Mouse (Mus musculus) kidney, postnatal 36 days (tissue): ENCODE measurements at regions not wholly inside any gene's neighbourhood (a gene's known extent, or its start where the extent isn't known, plus 50 kb on each side); places are given as distances from the start of the nearest gene placed in this dataset.
A peak's percentile ranks its signal among the peaks of the same experiment; 100 is the strongest.
"Not testable (repeated sequence)": the region's sequence is repeated elsewhere in the genome, so short reads cannot be mapped to it uniquely, and the experiment has no call there.

Experiments
- DNase-seq, 2 experiments: peaks; one replicate each; pipeline ENCODE4 v3.0.0; 2021 to 2022; ENCODE audit warnings: mixed read lengths in 2 of 2

DNA sequence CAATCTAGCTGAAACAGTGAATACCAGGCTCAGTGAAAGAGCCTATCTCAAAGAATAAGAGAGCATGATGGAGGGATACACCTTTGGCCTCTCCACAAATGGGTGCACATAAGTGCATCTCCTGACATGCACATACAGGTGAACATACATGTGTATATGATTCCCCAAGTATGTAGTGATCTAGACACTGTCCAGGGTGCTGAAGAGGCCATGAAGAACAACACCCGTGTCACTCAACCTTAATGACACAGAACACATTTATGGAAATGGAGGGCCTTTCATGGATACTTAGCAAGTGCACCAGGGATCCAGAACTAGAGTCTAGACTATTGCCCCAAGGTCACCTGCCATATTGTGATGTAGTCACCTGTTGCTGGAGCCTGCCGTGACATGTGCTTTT lies 56.9 kb downstream of the Spata19 start:
- no peak for DNase-seq

DNA sequence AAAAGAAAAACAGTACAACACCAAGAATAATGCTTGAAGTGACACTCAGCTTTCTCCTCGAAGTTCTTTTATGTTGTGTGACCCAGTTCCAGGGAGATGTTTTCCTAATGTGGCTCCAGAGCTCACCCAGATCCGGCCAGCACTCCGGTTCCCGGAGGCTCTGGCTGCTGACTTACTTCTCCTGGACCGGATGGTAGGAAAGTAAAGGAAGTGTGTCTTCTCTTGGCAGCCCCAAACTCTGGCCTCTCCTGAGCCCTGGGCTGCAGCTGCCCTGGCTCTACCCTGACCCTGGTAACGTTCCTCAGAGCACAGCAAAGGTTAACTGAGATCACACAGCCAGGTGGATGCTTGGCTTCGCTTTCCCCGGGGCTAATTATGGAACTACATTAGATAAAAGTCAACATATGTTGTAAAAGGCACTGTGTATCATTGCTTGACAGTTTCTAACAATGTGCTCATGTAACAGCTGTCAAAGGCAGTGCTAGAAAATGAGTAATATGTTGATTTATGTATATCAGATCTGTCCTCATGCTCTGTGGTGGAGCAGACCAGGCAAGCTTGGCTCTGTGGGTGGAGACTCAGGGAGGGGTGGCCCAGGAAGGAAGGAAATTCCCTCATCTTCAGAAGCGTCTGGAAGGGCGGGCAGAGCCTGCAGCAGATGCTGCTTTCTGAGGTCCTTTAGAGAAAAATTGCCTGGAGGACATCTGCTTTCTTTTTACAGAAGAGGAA lies 57.5 kb downstream of the Spata19 start:
- no peak for DNase-seq

DNA sequence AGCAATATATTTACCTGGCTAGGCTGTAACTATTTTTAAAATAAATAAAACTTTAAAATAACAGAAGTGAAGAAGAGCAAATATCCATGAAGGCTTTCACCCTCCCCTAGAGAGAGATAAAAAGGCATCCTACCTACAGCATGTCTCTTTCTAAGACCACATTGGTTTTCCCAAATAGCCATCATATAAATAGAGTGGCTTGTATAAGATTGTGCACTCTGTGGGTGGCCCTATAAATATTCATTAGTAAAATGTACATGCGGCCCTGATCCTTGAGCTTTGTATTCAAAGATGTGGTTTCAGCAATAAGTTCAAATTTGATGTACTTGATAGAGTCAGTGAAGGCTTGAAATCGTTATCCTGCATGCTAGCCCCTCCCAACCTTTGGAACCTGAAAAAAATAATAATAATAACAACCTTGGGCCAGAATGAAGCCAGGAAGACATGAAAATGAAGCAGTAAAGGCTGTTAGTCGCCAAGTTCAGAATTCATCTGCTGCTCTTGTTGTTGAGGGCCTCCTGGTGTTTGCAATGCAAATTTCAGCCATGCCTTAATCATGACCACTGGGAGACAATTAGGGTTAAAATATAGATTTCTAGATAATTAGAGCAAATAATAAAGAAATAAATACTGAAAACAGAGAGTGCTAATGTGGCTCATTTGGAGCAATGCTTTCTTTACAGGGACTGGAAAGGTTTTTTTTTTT lies 61.9 kb downstream of the Spata19 start:
- DNase-seq: no peak

DNA sequence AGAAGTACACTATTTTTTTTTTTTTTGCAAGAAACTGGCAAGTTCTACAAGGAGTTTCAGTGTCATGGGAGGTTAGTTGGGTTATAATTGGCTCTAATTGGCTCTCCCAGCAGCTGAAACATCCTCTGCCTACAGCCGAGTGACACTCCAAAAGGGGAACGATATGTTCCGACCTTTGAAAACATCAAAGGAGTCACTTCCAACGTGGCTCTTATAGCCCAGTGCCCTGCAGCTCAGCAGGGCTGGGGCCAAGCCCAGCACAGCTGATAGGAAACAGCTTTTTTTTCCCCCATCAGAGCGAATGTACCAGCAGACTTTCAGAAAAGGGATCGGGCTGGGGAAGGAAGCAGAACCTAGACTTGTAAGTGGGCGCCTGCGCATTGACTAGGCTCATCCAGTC lies 64.4 kb downstream of the Spata19 start:
- no peak for DNase-seq

DNA sequence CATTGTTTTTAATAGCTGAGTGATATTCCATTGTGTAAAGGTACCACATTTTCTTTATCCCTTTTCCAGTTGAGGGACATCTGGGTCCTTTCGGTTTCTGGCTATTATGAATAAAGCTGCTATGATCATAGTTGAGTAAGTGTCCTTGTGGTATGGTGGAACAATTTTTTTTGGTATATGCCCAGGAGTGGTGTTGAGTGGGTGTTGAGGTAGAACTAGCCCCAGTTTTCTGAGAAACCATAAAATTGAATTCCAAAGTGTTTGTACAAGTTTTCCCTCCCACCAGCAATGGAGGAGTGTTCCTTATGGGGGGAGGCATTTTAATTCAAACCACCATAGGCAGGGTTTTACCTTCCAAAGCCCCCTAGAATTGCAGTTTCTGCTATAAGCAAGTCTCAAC lies 67.4 kb downstream of the Spata19 start:
- no peak for DNase-seq

DNA sequence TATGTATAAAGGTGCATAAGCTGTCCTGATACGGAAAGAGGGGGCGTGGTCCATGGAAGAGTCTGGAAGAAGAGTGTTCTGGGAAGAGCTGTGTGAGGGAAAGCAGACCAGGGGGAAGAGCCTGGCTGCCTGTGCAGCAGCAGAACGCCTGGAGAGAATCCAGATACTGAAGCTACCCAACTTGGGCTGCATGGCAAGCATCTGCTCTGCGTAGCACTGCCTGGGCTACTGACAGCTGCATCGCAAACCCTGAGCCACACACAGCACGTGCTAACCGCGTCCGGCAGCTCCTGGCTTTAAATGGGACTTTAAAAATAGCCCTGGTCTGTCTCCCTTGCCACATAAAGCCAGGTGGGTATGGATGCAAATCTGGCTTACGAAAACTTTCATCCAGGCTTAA lies 78.9 kb downstream of the Spata19 start:
- DNase-seq: no peak

DNA sequence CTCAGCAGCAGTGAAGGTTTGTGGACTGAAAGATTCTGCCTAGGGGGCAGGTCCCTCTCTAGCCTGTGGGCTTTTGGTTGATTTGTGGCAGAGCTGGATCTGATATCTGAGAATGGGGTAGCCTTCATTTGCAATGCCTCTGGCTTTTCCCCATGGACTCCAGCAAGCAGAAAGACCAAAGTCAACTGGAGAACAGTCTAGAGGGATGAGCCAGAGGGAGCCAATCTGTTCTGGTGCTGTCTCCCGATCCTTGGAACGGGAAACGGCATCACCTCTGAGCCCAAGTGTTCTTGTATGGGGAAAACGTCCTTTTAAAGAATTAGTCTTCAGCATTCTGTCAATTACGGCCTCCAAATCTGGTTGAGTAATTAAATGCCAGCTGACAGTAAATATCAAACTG lies 80.0 kb downstream of the Spata19 start:
- no peak for DNase-seq

DNA sequence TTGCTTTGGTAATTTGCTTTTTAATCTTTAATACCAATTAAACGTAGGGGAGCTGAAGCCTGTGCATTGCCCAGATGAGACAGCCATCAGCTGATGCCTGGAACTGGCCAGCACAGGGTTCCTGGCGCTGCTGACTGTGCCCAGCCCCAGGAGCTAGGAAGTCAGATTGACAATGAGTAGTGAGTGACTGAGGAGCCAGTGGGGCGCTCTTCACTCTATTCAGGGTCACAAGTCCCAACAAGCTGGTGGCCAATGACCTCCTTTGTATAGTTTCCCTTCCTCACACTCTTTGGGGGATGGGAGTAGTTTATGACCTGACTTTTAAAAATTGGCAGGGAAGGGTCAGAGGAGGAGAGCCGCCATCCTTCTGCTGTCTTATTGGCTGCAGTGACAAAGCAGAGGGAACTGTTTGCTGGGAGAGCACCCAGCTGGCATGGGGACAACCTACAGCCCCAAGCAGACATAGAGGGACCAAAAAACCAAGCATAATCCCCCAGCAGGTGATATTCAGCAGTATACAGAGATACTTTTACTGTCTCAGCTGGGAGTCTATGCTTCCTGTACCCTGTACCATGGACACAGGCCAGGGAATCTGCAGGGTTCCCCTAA lies 80.6 kb downstream of the Spata19 start:
- no peak for DNase-seq

DNA sequence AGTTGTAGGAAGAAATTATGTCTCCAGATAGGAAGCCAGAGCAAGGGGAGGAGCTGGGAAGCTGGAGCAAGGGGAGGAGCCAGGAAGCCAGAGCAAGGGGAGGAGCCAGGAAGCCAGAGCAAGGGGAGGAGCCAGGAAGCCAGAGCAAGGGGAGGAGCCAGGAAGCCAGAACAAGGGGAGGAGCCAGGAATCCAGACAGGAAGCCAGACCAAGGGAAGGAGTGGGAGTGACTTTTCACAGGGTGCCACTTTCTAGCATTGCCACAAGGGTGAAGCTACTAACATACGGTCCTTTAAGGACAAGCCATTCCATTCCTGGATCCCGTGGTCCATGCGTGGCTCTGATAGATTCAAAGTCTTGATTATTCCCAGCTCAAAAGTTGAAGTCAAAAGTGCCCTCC lies 81.7 kb downstream of the Spata19 start:
- no peak for DNase-seq

DNA sequence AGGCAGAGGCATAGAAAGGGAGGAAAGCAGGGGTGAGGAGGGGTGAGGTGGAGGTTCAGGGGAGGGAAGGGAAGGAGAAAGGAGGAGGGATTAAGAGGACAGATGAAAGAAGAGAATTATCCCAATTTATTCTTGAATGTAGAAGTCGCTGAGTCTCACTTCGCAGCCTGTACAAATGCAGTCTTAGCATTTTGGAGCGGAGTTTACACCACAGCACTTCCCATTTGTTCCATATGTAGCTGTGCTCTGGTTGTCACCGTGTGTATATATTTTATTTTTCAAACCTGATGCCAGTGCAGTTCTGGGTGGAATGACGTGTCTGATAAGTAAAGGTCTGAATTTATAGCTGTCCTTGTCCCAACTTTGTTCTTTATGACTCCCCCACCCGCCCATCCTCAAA lies 105.2 kb downstream of the Spata19 start:
- DNase-seq: no peak

DNA sequence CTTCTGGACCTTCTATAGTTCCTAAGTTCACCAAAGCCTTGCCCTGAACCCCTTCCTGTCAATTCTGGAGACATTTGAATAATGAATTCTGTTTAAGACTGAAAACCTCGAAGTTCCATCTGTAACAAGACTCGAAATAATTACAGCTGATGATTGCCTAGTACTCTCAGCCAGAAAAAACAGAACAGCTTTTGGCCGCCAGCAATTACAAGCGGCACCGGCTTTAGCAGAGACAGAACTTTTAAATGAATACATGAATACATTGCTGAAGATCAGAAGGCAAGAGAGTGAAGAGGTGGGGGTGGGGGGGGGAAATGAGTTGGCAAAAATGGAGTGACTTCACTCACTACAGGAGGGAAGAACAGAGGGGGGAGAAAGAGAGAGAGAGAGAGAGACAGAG lies 112.6 kb downstream of the Spata19 start:
- DNase-seq: no peak

DNA sequence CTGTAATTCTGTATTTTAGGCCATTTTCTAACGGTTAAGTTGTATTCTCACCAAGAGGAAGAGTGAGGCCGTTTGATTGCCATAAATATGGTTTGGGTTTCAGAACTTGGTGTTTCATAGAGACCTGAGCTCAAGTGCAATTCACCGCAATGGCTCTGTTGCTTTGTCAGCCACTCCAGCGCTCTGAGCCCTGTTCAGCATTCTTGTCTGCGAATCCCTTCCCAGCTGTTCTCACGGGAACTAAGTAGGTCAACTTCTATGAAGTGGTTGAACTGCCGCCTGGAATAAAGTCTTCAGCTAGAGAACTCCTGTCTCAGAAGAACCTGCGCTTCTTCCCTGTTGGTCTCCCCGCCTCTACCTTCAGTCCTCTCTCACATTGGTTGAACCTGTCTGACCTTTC lies 113.1 kb downstream of the Spata19 start:
- no peak for DNase-seq

DNA sequence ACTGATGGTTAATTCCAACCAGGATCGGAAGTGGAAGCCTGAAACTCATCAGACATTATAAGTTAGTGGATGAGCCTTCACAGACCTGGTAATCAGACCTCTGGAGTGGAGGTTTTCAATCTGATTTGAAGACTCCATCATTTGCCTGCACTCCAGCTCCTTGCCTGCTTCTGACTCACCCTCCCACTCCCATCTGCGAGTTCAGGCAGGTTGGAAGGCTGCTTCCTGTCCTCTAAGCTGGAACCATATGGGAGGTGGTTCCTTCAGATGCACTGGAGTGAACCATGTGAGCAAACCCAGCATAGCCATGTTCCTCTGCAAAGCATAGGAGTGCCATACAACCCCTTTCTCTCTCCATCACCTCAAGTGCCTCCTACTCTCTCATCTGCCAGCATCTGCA lies 114.6 kb downstream of the Spata19 start:
- no peak for DNase-seq

DNA sequence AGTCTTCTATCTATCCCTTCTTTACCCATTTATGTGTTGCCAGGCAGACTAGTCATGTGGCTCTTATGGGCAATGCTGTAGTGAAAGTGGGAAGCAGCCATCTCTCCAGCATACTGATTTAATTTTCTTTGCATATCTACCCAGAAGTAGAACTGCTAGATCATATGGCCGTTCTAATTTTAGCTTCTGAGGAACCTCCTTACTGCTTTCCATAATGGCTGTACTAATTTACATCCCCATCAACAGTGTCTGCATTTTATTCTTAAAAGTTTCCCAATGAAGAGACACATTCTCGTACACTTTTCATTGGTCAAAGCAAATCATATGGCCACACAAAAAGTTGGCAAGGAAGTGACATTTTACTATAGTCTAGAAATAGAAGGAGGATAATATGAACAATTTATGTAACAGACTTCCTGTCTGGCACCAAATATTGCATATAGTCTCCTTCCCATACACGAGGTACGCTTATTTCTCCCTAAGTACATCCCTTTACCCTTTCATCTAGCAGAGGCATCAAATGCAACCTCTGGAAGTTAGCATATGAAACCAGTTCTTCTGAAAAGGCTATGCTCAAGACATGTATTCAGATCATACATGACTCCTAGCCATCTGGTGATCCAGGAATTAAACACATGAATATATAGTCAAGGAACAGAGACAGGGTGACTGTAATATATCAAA lies 119.0 kb downstream of the Spata19 start:
- no peak for DNase-seq

DNA sequence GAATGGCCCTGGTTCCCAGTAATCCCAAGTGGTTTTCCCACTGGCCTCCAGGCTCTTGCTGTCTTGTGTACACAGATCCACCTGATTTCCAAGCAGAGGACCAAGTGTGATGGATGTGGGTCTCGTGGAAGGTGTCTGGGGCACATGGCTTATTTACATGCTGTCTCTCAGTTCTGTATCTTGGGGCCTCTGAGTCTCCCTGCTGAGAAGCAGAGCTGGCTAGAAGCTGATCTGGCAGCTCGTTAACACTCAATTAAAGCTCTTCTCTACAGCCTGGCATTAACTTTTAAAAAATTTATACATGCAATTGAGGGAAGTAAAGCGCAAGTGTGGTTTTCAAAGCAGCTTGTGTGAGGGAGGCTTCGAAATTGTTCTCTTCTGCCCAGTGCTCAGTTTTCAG lies 121.4 kb downstream of the Spata19 start:
- no peak for DNase-seq

DNA sequence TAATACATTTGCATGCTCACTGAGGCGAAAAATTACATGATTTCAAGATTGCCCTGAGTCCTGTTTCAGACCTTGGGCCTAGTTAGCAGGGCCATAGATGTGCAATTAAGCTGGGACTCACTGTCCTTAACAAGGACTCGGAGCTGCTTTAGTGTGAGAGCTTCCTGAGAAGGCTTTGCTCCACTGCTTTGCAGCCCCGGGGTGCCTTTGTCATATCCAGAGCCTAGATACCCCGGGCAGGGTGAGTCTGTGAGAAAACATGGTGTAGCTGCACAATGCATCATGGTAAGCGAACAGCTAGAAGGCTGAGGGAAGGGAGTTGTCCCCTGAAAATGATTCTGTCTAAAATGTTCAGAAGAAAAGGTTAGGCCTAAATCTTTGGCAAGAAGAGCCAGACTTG lies 123.1 kb downstream of the Spata19 start:
- no peak for DNase-seq

DNA sequence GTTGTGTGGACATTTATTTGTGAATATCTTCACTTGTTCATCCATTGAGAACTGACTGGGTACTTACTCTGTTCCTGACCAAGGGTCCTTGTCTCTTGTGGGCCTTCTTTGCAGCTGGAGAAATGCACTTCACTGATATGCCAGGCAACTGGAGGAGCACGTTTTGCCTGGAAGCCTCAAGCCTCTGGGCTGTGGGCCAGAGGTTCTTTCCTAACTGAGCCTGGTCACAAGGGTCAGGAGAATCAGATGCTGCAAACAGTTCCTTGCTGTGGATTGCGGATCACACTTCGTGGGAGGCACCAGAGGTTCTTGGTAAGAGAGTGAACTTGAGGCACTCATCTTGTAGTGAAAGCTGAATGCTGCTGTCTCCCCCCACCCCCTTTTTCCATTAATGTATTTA lies 124.6 kb downstream of the Spata19 start:
- peak in 1 of 2 experiments; percentile 3 for DNase-seq

DNA sequence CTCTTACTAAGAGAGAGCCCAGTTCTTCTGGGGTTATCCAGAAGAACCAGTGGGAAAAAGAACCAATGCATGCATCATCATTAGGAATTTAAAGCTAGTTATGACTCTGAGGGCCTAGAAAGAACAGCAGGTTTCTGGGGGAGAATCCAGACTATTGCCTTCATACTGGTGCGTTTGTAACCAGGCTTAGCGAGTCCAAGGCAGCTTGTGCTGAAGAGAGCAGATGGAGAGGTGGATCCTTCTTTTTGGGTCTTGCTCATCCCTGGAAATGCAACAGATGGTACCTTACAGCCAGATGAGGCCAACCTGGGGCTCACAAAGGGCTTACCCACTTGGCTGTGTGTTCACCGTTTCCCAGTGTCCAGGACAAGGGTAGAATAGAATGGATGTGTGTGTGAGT lies 130.1 kb downstream of the Spata19 start:
- no peak for DNase-seq

DNA sequence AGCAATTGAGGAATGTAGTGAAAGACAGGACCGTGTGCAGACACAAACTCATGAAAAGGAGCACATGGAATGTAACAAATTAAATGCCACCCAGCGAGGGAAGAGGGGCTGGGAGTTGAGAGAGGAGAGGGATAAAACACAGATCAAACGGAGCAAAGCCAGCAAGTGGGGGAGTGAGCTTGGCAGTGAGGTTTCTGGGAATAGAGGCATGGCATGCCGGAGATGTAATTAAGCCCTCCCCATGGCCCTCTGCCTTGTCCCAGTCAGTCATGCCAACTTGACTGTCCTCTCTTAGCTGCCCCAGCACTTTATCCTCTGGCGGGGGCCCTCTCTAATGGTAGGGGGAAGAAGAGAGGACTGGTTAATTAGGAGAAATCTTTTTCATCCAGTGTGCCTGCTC lies 141.9 kb downstream of the Spata19 start:
- no peak for DNase-seq

DNA sequence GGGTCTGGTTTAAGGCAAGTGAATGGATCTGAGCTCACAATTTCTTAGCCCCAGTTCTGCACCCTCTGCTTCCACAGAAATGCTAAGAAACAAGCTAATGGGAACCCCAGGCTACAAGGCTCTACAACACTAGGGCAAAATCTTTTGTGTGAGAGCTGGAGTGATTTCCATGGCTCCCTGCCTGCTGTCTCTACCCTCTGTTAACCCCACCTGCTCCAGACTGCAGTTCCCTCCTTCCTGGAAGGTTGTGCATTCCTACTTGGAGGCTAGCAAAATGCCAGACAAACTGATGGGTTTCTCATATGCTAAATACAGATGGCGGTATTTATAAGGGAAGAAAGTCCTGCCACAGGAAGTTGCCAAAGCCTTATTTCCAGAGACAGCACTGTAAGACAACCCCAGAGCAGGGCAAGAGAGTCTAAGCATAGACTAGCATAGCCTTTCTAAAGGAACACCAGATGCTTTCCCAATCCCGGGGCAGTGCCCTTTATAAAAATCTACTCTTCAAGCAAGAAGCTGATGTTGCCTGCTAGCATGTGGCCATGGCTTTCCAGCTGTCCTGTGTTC lies 145.1 kb downstream of the Spata19 start:
- no peak for DNase-seq

DNA sequence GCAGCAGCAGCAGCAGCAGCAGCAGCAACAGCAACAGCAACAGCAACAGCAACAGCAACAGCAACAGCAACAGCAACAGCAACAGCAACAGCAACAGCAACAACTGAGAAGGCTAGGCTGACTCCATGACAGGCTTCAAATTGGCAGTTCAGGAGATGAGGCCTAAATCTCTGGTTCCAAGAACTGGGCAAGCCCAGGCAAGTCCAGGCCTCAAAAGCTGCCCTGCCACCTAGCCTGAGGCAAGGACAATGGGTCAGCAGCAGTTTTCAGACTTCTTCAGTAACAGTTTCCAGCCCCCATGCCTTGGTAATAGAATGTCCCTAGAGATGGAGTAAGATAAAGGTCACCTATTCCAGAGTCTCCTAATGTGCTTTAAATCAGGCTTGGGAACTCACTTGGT lies 158.1 kb downstream of the Spata19 start:
- not testable (repeated sequence) for DNase-seq

DNA sequence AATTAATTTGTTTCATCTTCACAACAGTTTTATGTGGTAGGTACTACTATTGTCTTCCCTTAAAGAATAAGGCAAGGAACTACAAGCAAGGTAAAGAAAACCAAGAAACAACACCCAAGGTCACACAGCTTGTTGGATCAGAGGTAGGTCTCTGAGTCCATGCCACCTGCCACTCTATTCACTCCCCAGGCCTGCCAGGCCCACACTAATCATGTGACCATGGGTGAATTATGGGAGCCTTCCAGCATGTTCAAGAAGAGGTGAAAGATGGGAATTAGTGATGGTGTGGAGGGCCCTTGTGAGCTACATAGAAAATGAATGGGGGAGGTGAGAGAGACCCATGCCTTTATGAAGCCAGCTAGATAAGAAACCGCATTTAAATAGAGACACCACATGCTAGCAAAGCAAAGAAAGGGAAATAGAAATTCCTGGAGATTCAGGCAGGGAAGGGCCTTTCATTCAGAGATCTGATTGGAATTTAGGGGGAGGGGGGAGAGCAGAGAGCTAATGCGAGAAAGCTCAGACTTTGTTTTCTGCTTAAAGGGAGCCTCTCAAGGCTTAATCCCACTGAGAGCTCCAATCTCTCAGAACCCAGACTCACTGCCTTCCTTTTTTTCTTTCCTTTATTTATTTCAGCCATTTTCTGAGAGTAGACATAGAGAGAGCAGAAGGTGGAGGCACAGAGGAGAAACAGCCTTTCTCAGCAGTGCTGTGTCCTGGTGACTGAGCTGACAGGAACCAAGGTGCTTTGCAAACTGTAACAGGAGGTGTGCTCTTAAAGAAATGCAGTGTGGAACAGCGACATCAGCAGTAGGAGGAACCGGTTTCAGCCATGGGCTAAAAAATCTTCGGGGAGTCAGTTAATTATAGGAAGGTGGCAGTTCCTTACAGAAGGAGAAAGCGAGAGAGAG lies 160.0 kb downstream of the Spata19 start:
- DNase-seq: no peak
